Mouse (Mus musculus) embryo, embryonic 9.5 days (tissue): ENCODE results near the gene Pth.

Experiments
- DNase-seq: peaks from one replicate; pipeline ENCODE4 v3.0.0-alpha.2; 2017; ENCODE audit errors: extremely low spot score

Gene Pth

GRCm38 (mm10) chr7:113388470-113388869, at the start of gene Pth:
TSS of gene Pth (minus strand) at chr7:113388570.
- DNase-seq = no peak

GRCm38 (mm10) chr7:113436312-113436711, 47.9 kb upstream of the Pth start:
- DNase-seq = no peak

GRCm38 (mm10) chr7:113434286-113434685, 45.9 kb upstream of the Pth start:
- DNase-seq = peak; percentile 51

GRCm38 (mm10) chr7:113433451-113433850, 45.1 kb upstream of the Pth start:
- DNase-seq = no peak

GRCm38 (mm10) chr7:113432891-113433290, 44.5 kb upstream of the Pth start:
- DNase-seq = no peak

- DNase-seq = no peak
Measured at GRCm38 (mm10) chr7:113420771-113421170, 32.4 kb upstream of the Pth start.

GRCm38 (mm10) chr7:113419070-113419782, 30.9 kb upstream of the Pth start:
- peak; percentile 2 for DNase-seq

- no peak for DNase-seq
Measured at GRCm38 (mm10) chr7:113416536-113416935, 28.2 kb upstream of the Pth start.

- no peak for DNase-seq
Measured at GRCm38 (mm10) chr7:113415256-113415655, 26.9 kb upstream of the Pth start.

GRCm38 (mm10) chr7:113408712-113409111, 20.3 kb upstream of the Pth start:
- DNase-seq = no peak

GRCm38 (mm10) chr7:113398083-113398482, 9.7 kb upstream of the Pth start:
- DNase-seq = no peak

- no peak for DNase-seq
Measured at GRCm38 (mm10) chr7:113396661-113397060, 8.3 kb upstream of the Pth start.

- DNase-seq = no peak
Measured at GRCm38 (mm10) chr7:113391619-113392018, 3.2 kb upstream of the Pth start.

GRCm38 (mm10) chr7:113377875-113378658, 10.3 kb downstream of the Pth start:
- peak; percentile 77 for DNase-seq

GRCm38 (mm10) chr7:113372682-113373081, 15.7 kb downstream of the Pth start:
- DNase-seq = no peak

GRCm38 (mm10) chr7:113369620-113370340, 18.6 kb downstream of the Pth start:
- DNase-seq = no peak

- DNase-seq = peak; percentile 97
Measured at GRCm38 (mm10) chr7:113368746-113369619, 19.4 kb downstream of the Pth start, which contains the start of gene Btbd10. TSS of gene Btbd10 (minus strand) at chr7:113369392.

- no peak for DNase-seq
Measured at GRCm38 (mm10) chr7:113367440-113367839, 20.9 kb downstream of the Pth start.

- DNase-seq = no peak
Measured at GRCm38 (mm10) chr7:113349089-113349488, 39.3 kb downstream of the Pth start.

GRCm38 (mm10) chr7:113347694-113348093, 40.7 kb downstream of the Pth start:
- no peak for DNase-seq

- DNase-seq = no peak
Measured at GRCm38 (mm10) chr7:113347271-113347670, 41.1 kb downstream of the Pth start.
